Mouse (Mus musculus) lung, adult 2 months (tissue): Measurements from ENCODE around the gene Nipal4.

Experiments
- CTCF ChIP-seq: fragments of 200-500 bp; IDR thresholded peaks from 2 replicates; pipeline ENCODE4 v1.5.1; 2011; ENCODE audit warnings: mild to moderate bottlenecking, low read length, control low read depth; ENCODE audit not compliant: insufficient read depth
- POLR2A ChIP-seq: fragments of 200-500 bp; IDR thresholded peaks from 2 replicates; pipeline ENCODE4 v1.6.1; 2011; ENCODE audit warnings: low read depth, mild to moderate bottlenecking, control low read depth, low read length, borderline replicate concordance; ENCODE audit errors: extremely low read depth

DNA sequence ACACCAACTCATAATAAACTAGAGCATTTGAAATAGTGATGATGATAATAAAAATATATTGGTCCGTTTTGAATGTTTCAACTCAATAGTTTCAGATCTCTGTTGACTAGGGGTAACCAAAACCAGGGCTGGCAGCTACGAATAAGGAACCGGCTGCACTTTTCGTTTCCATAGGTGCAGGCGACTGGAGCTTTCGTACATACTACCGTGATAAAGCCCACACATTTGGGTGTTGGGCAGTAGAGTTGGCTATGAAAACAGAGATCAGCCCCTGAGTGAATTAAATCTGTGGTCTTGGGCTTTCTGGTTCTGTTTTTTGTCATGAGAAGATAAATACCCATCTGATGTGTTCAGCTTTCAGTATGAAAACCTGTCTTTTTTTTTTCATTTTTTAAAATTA, 40.0 kb downstream of the Nipal4 start:
- no peak for TF ChIP-seq CTCF
- TF ChIP-seq POLR2A: no peak
